24 mouse cellular contexts compared by ENCODE assay signal in genomic region chr5:48340808-48341433, GRCm38 (mm10). TPM values are rescaled to one million over a fixed set of nuclear protein-coding genes. Genes with fewer than 3 reads are reported as not detected.
A peak's percentile ranks its signal among the peaks of the same experiment; 100 is the strongest.
DNase-seq lines count a peak whose midpoint lies in the region; ATAC-seq lines count a peak whose summit lies in the region.
"Had no signal": no experiment of that assay in that cellular context is flagged by ENCODE, and none has a peak within 500 bp of the region (broad histone marks: within the 10 kb centered on the region; RNA-seq: fewer than 3 reads in every experiment).

No protein-coding gene starts in this region.

- no peak overlapping the region for H3K4me2 ChIP-seq in kidney, embryonic 15.5 days
- no peak overlapping the region for H3K4me2 ChIP-seq in midbrain, embryonic 11.5 days
- H3K4me2 ChIP-seq in midbrain, embryonic 16.5 days (ENCODE audit: low read length): no peak overlapping the region
- H3K4me2 ChIP-seq: embryonic facial prominence, embryonic 13.5 days; forebrain, embryonic 12.5 days; forebrain, embryonic 15.5 days; heart, embryonic 13.5 days; hindbrain, embryonic 12.5 days; hindbrain, embryonic 15.5 days had no signal

- 0 out of 2 replicates have a peak overlapping the region, but pooled peaks have one; percentile 1 for H3K27ac ChIP-seq in kidney, embryonic 15.5 days
- H3K27ac ChIP-seq in midbrain, embryonic 11.5 days (ENCODE audit: low read depth, low read length): no peak overlapping the region
- no peak overlapping the region for H3K27ac ChIP-seq in midbrain, embryonic 16.5 days (ENCODE audit: low read length)
- H3K27ac ChIP-seq: embryonic facial prominence, embryonic 10.5 days; embryonic facial prominence, embryonic 13.5 days; forebrain, embryonic 12.5 days; forebrain, embryonic 15.5 days; heart, adult 2 months; heart, embryonic 10.5 days; heart, embryonic 13.5 days; hindbrain, embryonic 12.5 days; hindbrain, embryonic 15.5 days had no signal

- WGBS in kidney, embryonic 15.5 days: 28% methylated on average over 7 of the region's 7 CpGs
- 50% methylated on average over 7 of the region's 7 CpGs for WGBS in midbrain, embryonic 11.5 days
- 44% methylated on average over 7 of the region's 7 CpGs for WGBS in midbrain, embryonic 16.5 days

- H3K27me3 ChIP-seq in kidney, embryonic 15.5 days: no peaks in the 10 kb centered on the region
- peaks cover 32% of the 10 kb centered on the region for H3K27me3 ChIP-seq in midbrain, embryonic 11.5 days (ENCODE audit: control insufficient read depth, insufficient read depth, low read length)
- peaks cover 7% of the 10 kb centered on the region for H3K27me3 ChIP-seq in midbrain, embryonic 16.5 days (ENCODE audit: control insufficient read depth, insufficient read depth, low read depth, low read length)
- H3K27me3 ChIP-seq: embryonic facial prominence, embryonic 13.5 days; forebrain, embryonic 12.5 days; forebrain, embryonic 15.5 days; heart, embryonic 13.5 days; hindbrain, embryonic 15.5 days had no signal

- peaks cover 16% of the 10 kb centered on the region; the same call in 1 of the 2 replicates for H3K4me1 ChIP-seq in kidney, embryonic 15.5 days
- no peaks in the 10 kb centered on the region for H3K4me1 ChIP-seq in midbrain, embryonic 11.5 days (ENCODE audit: control insufficient read depth, insufficient read depth, low read length)
- no peaks in the 10 kb centered on the region; the same call in 1 of the 2 replicates for H3K4me1 ChIP-seq in midbrain, embryonic 16.5 days (ENCODE audit: control insufficient read depth, insufficient read depth, low read length)
- H3K4me1 ChIP-seq: embryonic facial prominence, embryonic 10.5 days; embryonic facial prominence, embryonic 13.5 days; forebrain, embryonic 12.5 days; forebrain, embryonic 15.5 days; heart, embryonic 10.5 days; heart, embryonic 13.5 days; hindbrain, embryonic 12.5 days; hindbrain, embryonic 15.5 days had no signal

- no peak overlapping the region for H3K4me3 ChIP-seq in kidney, embryonic 15.5 days (replicated peaks)
- H3K4me3 ChIP-seq in midbrain, embryonic 11.5 days (ENCODE audit: low read depth, low read length): no peak overlapping the region
- H3K4me3 ChIP-seq in midbrain, embryonic 16.5 days (ENCODE audit: low read depth, low read length): no peak overlapping the region
- H3K4me3 ChIP-seq: embryonic facial prominence, embryonic 10.5 days; embryonic facial prominence, embryonic 13.5 days; erythroblast, embryonic 14.5 days; forebrain, embryonic 12.5 days; forebrain, embryonic 15.5 days; heart, adult 2 months; heart, embryonic 10.5 days; heart, embryonic 13.5 days; hindbrain, embryonic 12.5 days; hindbrain, embryonic 15.5 days had no signal

- DNase-seq in embryo, embryonic 10 days (ENCODE audit: low spot score): peak; percentile 13
- DNase-seq in embryo, embryonic 9.5 days (ENCODE audit: extremely low spot score): no peak
- DNase-seq in kidney, postnatal 36 days: no peak
- DNase-seq in midbrain, embryonic 11.5 days (ENCODE audit: low spot score, missing footprints): peak; percentile 77
- no peak for DNase-seq in cerebellum, adult 9-10 months
- DNase-seq: adrenal gland, postnatal 10 days; adrenal gland, postnatal 36 days; cerebellum, adult 11 months; cerebellum, adult 2 months; cerebellum, postnatal 10 days; gastrocnemius, postnatal 25 days; heart, adult 2 months had no signal

- no peaks in the 10 kb centered on the region for H3K9me3 ChIP-seq in kidney, embryonic 15.5 days (replicated peaks)
- no peaks in the 10 kb centered on the region for H3K9me3 ChIP-seq in midbrain, embryonic 11.5 days (ENCODE audit: control insufficient read depth, low read length)
- no peaks in the 10 kb centered on the region for H3K9me3 ChIP-seq in midbrain, embryonic 16.5 days (replicated peaks; ENCODE audit: control insufficient read depth, low read length, poor library complexity, severe bottlenecking)
- H3K9me3 ChIP-seq: embryonic facial prominence, embryonic 10.5 days; embryonic facial prominence, embryonic 13.5 days; forebrain, embryonic 12.5 days; forebrain, embryonic 15.5 days; heart, embryonic 10.5 days; heart, embryonic 13.5 days; hindbrain, embryonic 12.5 days; hindbrain, embryonic 15.5 days had no signal

- H3K36me3 ChIP-seq in kidney, embryonic 15.5 days: no peaks in the 10 kb centered on the region
- H3K36me3 ChIP-seq in midbrain, embryonic 11.5 days (ENCODE audit: control insufficient read depth, insufficient read depth, low read length): no peaks in the 10 kb centered on the region
- no peaks in the 10 kb centered on the region for H3K36me3 ChIP-seq in midbrain, embryonic 16.5 days (ENCODE audit: control insufficient read depth, insufficient read depth, low read length)
- H3K36me3 ChIP-seq: embryonic facial prominence, embryonic 10.5 days; embryonic facial prominence, embryonic 13.5 days; forebrain, embryonic 12.5 days; forebrain, embryonic 15.5 days; heart, embryonic 10.5 days; heart, embryonic 13.5 days; hindbrain, embryonic 12.5 days; hindbrain, embryonic 15.5 days had no signal

- ATAC-seq in kidney, embryonic 15.5 days (replicated peaks; ENCODE audit: low FRiP score): peak; percentile 90
- ATAC-seq in midbrain, embryonic 11.5 days (ENCODE audit: low FRiP score): no peak
- no peak for ATAC-seq in midbrain, embryonic 16.5 days
- ATAC-seq: activated CD4-positive, CD25-positive, alpha-beta regulatory T cell, adult 4 months; forebrain, embryonic 15.5 days had no signal

- no peak overlapping the region for H3K9ac ChIP-seq in kidney, embryonic 15.5 days
- no peak overlapping the region for H3K9ac ChIP-seq in midbrain, embryonic 11.5 days (ENCODE audit: low read length)
- no peak overlapping the region for H3K9ac ChIP-seq in midbrain, embryonic 16.5 days (ENCODE audit: low read depth, low read length)
- H3K9ac ChIP-seq: embryonic facial prominence, embryonic 13.5 days; forebrain, embryonic 12.5 days; forebrain, embryonic 15.5 days; heart, embryonic 13.5 days; hindbrain, embryonic 12.5 days; hindbrain, embryonic 15.5 days had no signal

RNA-seq across cellular contexts. Expression of gene 5730480H06Rik, which starts 13.2 kb away (rescaled TPM):
- 23.9 and 27.9 TPM in 2 replicates for polyA plus RNA-seq in kidney, embryonic 15.5 days (2015; fragmentation: Nextera tagmentation; extraction: Ambion mirVana)
- 25.8 and 26.7 TPM in 2 replicates for polyA plus RNA-seq in midbrain, embryonic 11.5 days (2014; fragmentation: Nextera tagmentation; extraction: Ambion mirVana)
- 16.1 and 17.8 TPM in 2 replicates for polyA plus RNA-seq in midbrain, embryonic 16.5 days (2015; fragmentation: Nextera tagmentation; extraction: Ambion mirVana)

Comparison
In these comparisons a context has a peak if more than half of its experiments do, and no peak if none do; other contexts are left out.
1. DNase-seq: peak in embryo, embryonic 10 days (single experiment) and midbrain, embryonic 11.5 days (single experiment); none in embryo, embryonic 9.5 days (single experiment), kidney, postnatal 36 days (0 of 2) and cerebellum, adult 9-10 months (single experiment).